Mouse (Mus musculus): ENCODE data around the gene Dnah6.

The Dnah6 gene

GRCm38 (mm10) chr6:73028853-73029252 lies 192.6 kb downstream of the Dnah6 start:
- no peak for DNase-seq (ENCODE audit: low read depth, low spot score)

GRCm38 (mm10) chr6:73027881-73028280 lies 193.6 kb downstream of the Dnah6 start:
- no peak for DNase-seq (ENCODE audit: low read depth, low spot score)

- no peak for DNase-seq (ENCODE audit: low read depth, low spot score)
Measured at GRCm38 (mm10) chr6:73026898-73027297, 194.6 kb downstream of the Dnah6 start.

- DNase-seq (ENCODE audit: low read depth, low spot score): no peak
Measured at GRCm38 (mm10) chr6:73020061-73020460, 201.4 kb downstream of the Dnah6 start.

GRCm38 (mm10) chr6:73018725-73019280 lies 202.6 kb downstream of the Dnah6 start:
- DNase-seq (ENCODE audit: low read depth, low spot score): no peak

GRCm38 (mm10) chr6:73014317-73015160 lies 206.9 kb downstream of the Dnah6 start:
- no peak for DNase-seq (ENCODE audit: low read depth, low spot score)

GRCm38 (mm10) chr6:73012931-73013330 lies 208.5 kb downstream of the Dnah6 start:
- no peak for DNase-seq (ENCODE audit: low read depth, low spot score)

- DNase-seq (ENCODE audit: low read depth, low spot score): no peak
Measured at GRCm38 (mm10) chr6:73011827-73012226, 209.6 kb downstream of the Dnah6 start.

GRCm38 (mm10) chr6:73010073-73010472 lies 211.4 kb downstream of the Dnah6 start:
- DNase-seq (ENCODE audit: low read depth, low spot score): no peak

GRCm38 (mm10) chr6:73003601-73004000 lies 217.8 kb downstream of the Dnah6 start:
- DNase-seq (ENCODE audit: low read depth, low spot score): no peak

GRCm38 (mm10) chr6:73002391-73002790 lies 219.1 kb downstream of the Dnah6 start:
- no peak for DNase-seq (ENCODE audit: low read depth, low spot score)

GRCm38 (mm10) chr6:72998809-72999208 lies 222.6 kb downstream of the Dnah6 start:
- no peak for DNase-seq (ENCODE audit: low read depth, low spot score)

- DNase-seq (ENCODE audit: low read depth, low spot score): no peak
Measured at GRCm38 (mm10) chr6:72993688-72994082, 227.8 kb downstream of the Dnah6 start.

GRCm38 (mm10) chr6:72993054-72993687 lies 228.3 kb downstream of the Dnah6 start:
- DNase-seq (ENCODE audit: low read depth, low spot score): no peak

- no peak for DNase-seq (ENCODE audit: low read depth, low spot score)
Measured at GRCm38 (mm10) chr6:72990206-72990605, 231.2 kb downstream of the Dnah6 start.

GRCm38 (mm10) chr6:72989028-72989736 lies 232.3 kb downstream of the Dnah6 start:
- DNase-seq (ENCODE audit: low read depth, low spot score): peak; percentile 22

GRCm38 (mm10) chr6:72982506-72982905 lies 238.9 kb downstream of the Dnah6 start:
- DNase-seq (ENCODE audit: low read depth, low spot score): no peak

GRCm38 (mm10) chr6:72981851-72982250 lies 239.6 kb downstream of the Dnah6 start:
- DNase-seq (ENCODE audit: low read depth, low spot score): no peak

- no peak for DNase-seq (ENCODE audit: low read depth, low spot score)
Measured at GRCm38 (mm10) chr6:72981124-72981651, 240.3 kb downstream of the Dnah6 start.

- DNase-seq (ENCODE audit: low read depth, low spot score): no peak
Measured at GRCm38 (mm10) chr6:72976866-72977265, 244.6 kb downstream of the Dnah6 start.

- no peak for DNase-seq (ENCODE audit: low read depth, low spot score)
Measured at GRCm38 (mm10) chr6:72971074-72971473, 250.4 kb downstream of the Dnah6 start.

GRCm38 (mm10) chr6:72969787-72970186 lies 251.7 kb downstream of the Dnah6 start:
- DNase-seq (ENCODE audit: low read depth, low spot score): no peak

Data from embryo, embryonic 11.5 days (tissue).